Mouse (Mus musculus) liver (tissue): ENCODE measurements at regions not wholly inside any gene's neighbourhood (a gene's known extent, or its start where the extent isn't known, plus 50 kb on each side); places are given as distances from the start of the nearest gene placed in this dataset.

ENCODE experiments used
- DNase-seq: peaks from one replicate; pipeline ENCODE4 v3.0.0-alpha.2; 2020; ENCODE audit warnings: mixed read lengths

GRCm38 (mm10) chr8:5994846-5995245 is 889.7 kb upstream of the Slc10a2 start:
- no peak for DNase-seq

GRCm38 (mm10) chr8:5965403-5966015 is 860.4 kb upstream of the Slc10a2 start:
- no peak for DNase-seq

GRCm38 (mm10) chr8:5964299-5964698 is 859.1 kb upstream of the Slc10a2 start:
- no peak for DNase-seq

- no peak for DNase-seq
These were observed 832.9 kb upstream of the Slc10a2 start for GRCm38 (mm10) chr8:5938057-5938456.

GRCm38 (mm10) chr8:5918136-5918535 is 813.0 kb upstream of the Slc10a2 start:
- no peak for DNase-seq
